Mouse (Mus musculus): ENCODE results near the gene Triap1. TPM values are rescaled to one million over a fixed set of nuclear protein-coding genes. Genes with fewer than 3 reads are reported as not detected.

Gene Triap1
- polyA plus RNA-seq (2014; fragmentation: Illumina TruSeq; extraction: RNeasy Lipid Tissue Mini Kit (QIAGEN cat#74804); ENCODE audit: low read depth, low replicate concordance), result 3.8 TPM

DNA sequence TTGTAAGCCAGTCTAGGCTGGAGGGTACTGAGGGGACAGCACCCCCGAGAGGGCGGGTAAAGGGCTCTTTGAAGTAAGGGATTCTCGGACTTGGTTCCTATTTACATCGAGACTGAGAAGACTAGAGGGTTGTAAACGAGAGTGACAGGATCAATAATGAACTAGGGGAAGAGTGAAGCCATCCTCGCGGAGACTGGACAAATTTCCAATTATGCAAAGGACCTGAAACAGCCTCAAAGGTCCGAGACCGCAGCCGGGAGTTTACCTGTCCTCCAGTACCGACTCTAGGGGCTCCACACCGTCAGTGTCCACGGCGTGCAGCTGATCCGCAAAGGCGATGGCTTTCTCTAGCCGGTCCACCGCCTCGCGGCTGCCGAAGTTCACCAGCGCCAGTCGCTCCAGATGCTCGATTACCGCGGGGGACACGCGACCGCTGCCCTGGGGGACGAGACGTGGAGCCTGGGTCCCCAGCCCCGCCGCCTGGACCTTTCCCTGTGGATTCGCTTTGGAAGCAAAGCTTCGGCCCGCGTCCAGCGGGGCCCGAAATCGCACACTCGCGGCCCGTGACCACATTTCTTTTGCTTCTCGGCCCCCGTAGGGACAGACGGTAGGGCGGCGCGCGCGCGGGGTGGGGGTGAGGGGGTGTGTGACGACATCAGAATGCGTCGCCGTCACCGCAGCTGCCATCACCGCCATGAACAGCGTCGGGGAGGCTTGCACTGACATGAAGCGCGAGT lies at the start of gene Triap1, which contains the start of gene Gatc:
TSS of gene Triap1 (plus strand) at position 649 of the 737 bp plus-strand sequence.
TSS of gene Gatc (minus strand) at position 602 of the 737 bp plus-strand sequence.

DNA sequence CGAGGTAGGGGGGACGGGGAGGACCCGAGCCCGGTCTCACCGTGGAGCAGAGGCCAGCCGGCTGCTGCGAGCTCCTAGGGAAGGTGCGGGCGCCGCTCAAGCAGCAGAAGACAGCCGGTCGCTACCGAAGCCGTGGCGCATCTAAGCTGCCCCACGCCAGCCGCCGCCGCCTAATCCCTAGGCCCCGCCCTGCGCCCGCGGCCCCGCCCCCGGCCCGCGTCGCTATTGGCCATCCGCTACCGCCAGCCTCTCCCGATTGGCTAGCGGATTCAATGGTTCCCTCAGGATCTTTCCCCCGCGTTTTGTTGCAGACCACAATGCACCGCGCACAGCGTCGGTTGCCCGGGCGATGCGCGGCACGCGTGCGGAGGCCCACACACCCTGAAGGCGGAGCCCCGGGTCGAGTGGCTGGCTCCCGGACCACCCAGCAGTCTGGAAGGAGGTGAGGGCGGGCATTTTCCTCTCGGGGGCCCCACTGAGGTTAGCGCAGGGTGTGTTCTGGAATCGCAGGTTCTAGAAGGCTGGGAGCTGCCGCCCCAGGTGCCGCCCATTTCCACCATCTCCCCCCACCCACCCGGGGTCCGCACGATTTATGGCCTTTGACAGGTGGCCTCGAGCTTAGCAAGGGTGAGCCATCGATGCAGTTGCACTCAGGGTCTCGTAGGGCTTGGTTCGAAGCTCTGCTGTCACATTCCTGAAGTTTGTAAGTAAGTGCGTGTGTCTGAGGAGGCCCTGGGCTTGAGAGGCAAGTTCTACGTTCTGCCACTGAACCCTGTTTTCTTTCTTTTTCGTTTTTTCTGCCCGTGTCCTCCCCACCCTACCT lies 40.0 kb upstream of the Triap1 start, which contains the start of gene Dynll1:
TSS of gene Dynll1 (minus strand) at position 208 of the 823 bp plus-strand sequence.

GRCm38 (mm10) chr5:115326875-115327609 lies 14.0 kb upstream of the Triap1 start, which contains the start of gene Srsf9:
Srsf9 (plus strand) TSS chr5:115327177.

GRCm38 (mm10) chr5:115348546-115349224 lies 7.7 kb downstream of the Triap1 start, which contains the start of gene Cox6a1:
Cox6a1 (minus strand) TSS chr5:115348981.

Other genes with a start within 250 kb of the Triap1 start
- gene Gm10401, start 242.9 kb upstream of the Triap1 start, polyA plus RNA-seq (2014; fragmentation: Illumina TruSeq; extraction: RNeasy Lipid Tissue Mini Kit (QIAGEN cat#74804); ENCODE audit: low read depth, low replicate concordance), result not detected
- gene Acads, start 221.9 kb upstream of the Triap1 start, polyA plus RNA-seq (2014; fragmentation: Illumina TruSeq; extraction: RNeasy Lipid Tissue Mini Kit (QIAGEN cat#74804); ENCODE audit: low read depth, low replicate concordance), result 0.67 TPM
- 1.8 TPM for gene Unc119b, start 206.2 kb upstream of the Triap1 start, polyA plus RNA-seq (2014; fragmentation: Illumina TruSeq; extraction: RNeasy Lipid Tissue Mini Kit (QIAGEN cat#74804); ENCODE audit: low read depth, low replicate concordance)
- 56.4 TPM for gene Mlec, start 183.0 kb upstream of the Triap1 start, polyA plus RNA-seq (2014; fragmentation: Illumina TruSeq; extraction: RNeasy Lipid Tissue Mini Kit (QIAGEN cat#74804); ENCODE audit: low read depth, low replicate concordance)
- gene Cabp1, start 146.8 kb upstream of the Triap1 start, polyA plus RNA-seq (2014; fragmentation: Illumina TruSeq; extraction: RNeasy Lipid Tissue Mini Kit (QIAGEN cat#74804); ENCODE audit: low read depth, low replicate concordance), result 1.2 TPM
- 2.8 TPM for gene Pop5, start 105.4 kb upstream of the Triap1 start, polyA plus RNA-seq (2014; fragmentation: Illumina TruSeq; extraction: RNeasy Lipid Tissue Mini Kit (QIAGEN cat#74804); ENCODE audit: low read depth, low replicate concordance)
- 48.6 TPM for gene Rnf10, start 68.3 kb upstream of the Triap1 start, polyA plus RNA-seq (2014; fragmentation: Illumina TruSeq; extraction: RNeasy Lipid Tissue Mini Kit (QIAGEN cat#74804); ENCODE audit: low read depth, low replicate concordance)
- 8.0 TPM for gene Coq5, start 61.6 kb upstream of the Triap1 start, polyA plus RNA-seq (2014; fragmentation: Illumina TruSeq; extraction: RNeasy Lipid Tissue Mini Kit (QIAGEN cat#74804); ENCODE audit: low read depth, low replicate concordance)
- 1,490 TPM for gene Dynll1, start 40.2 kb upstream of the Triap1 start, polyA plus RNA-seq (2014; fragmentation: Illumina TruSeq; extraction: RNeasy Lipid Tissue Mini Kit (QIAGEN cat#74804); ENCODE audit: low read depth, low replicate concordance)
- 43.0 TPM for gene Srsf9, start 14.0 kb upstream of the Triap1 start, polyA plus RNA-seq (2014; fragmentation: Illumina TruSeq; extraction: RNeasy Lipid Tissue Mini Kit (QIAGEN cat#74804); ENCODE audit: low read depth, low replicate concordance)
- 27.7 TPM for gene Gatc, start within 50 bp of the Triap1 start, polyA plus RNA-seq (2014; fragmentation: Illumina TruSeq; extraction: RNeasy Lipid Tissue Mini Kit (QIAGEN cat#74804); ENCODE audit: low read depth, low replicate concordance)
- 36.1 TPM for gene Cox6a1, start 7.8 kb downstream of the Triap1 start, polyA plus RNA-seq (2014; fragmentation: Illumina TruSeq; extraction: RNeasy Lipid Tissue Mini Kit (QIAGEN cat#74804); ENCODE audit: low read depth, low replicate concordance)
- 11.8 TPM for gene Msi1, start 88.4 kb downstream of the Triap1 start, polyA plus RNA-seq (2014; fragmentation: Illumina TruSeq; extraction: RNeasy Lipid Tissue Mini Kit (QIAGEN cat#74804); ENCODE audit: low read depth, low replicate concordance)
- gene Pla2g1b, start 125.0 kb downstream of the Triap1 start, polyA plus RNA-seq (2014; fragmentation: Illumina TruSeq; extraction: RNeasy Lipid Tissue Mini Kit (QIAGEN cat#74804); ENCODE audit: low read depth, low replicate concordance), result not detected
- gene Sirt4, start 143.5 kb downstream of the Triap1 start, polyA plus RNA-seq (2014; fragmentation: Illumina TruSeq; extraction: RNeasy Lipid Tissue Mini Kit (QIAGEN cat#74804); ENCODE audit: low read depth, low replicate concordance), result 15.1 TPM
- gene Pxn, start 165.5 kb downstream of the Triap1 start, polyA plus RNA-seq (2014; fragmentation: Illumina TruSeq; extraction: RNeasy Lipid Tissue Mini Kit (QIAGEN cat#74804); ENCODE audit: low read depth, low replicate concordance), result 7.3 TPM
- gene Rplp0, start 218.2 kb downstream of the Triap1 start, polyA plus RNA-seq (2014; fragmentation: Illumina TruSeq; extraction: RNeasy Lipid Tissue Mini Kit (QIAGEN cat#74804); ENCODE audit: low read depth, low replicate concordance), result 37.4 TPM
- 4.3 TPM for gene Gcn1l1, start 224.0 kb downstream of the Triap1 start, polyA plus RNA-seq (2014; fragmentation: Illumina TruSeq; extraction: RNeasy Lipid Tissue Mini Kit (QIAGEN cat#74804); ENCODE audit: low read depth, low replicate concordance)

Measured in testis, adult 10 weeks (tissue).